Mouse (Mus musculus) kidney, postnatal 36 days (tissue): ENCODE data around the gene Atox1.

Experiments
- DNase-seq, 2 experiments: peaks; one replicate each; pipeline ENCODE4 v3.0.0; 2021 to 2022; ENCODE audit warnings: mixed read lengths in 2 of 2

Atox1 gene

GRCm38 (mm10) chr11:55412680-55413415 is 48.2 kb downstream of the Atox1 start:
- DNase-seq, result no peak

- DNase-seq, result peak in 1 of 2 experiments; percentile 54
Measured at GRCm38 (mm10) chr11:55412034-55412433, 49.0 kb downstream of the Atox1 start.

DNA sequence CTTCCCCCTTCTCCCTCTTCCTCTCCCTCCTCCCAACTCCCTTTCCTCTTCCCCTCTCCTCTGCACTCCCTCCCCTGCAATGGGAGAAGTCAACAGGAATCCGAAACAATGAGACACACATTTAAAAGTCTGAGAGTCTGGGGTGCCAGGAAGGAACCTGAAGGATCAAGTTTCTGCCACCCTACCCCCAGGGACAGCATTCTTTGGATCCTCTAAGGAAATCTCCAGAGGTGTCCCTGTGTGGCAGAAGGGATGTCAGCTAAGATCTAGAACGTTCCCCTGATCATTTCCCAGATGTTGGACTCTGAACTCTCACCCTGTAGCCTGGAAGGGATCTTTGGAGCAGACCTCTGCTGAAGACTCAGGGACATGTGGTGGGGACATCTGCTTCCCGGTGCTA is 50.5 kb downstream of the Atox1 start:
- peak in 1 of 2 experiments; percentile 33 for DNase-seq

DNA sequence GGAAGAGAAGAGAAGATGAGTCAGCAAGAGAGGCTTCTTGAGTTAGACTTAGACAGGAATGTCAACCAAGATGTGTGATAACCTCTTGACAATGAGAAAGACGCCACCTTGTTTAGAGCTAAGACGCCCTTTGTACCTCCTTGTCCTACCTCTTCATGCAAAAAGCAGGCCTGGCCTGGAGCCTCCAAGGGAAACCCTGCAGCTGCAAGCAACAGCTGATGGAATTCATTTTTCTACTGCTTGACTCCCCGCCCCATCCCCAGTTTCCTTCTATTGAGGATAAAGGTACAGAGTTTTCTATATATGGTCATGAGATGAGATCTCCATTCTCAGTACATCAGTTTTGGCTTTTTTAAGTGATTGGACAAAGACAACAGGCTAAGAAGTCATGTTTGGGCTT is 51.0 kb downstream of the Atox1 start:
- DNase-seq, result no peak

DNA sequence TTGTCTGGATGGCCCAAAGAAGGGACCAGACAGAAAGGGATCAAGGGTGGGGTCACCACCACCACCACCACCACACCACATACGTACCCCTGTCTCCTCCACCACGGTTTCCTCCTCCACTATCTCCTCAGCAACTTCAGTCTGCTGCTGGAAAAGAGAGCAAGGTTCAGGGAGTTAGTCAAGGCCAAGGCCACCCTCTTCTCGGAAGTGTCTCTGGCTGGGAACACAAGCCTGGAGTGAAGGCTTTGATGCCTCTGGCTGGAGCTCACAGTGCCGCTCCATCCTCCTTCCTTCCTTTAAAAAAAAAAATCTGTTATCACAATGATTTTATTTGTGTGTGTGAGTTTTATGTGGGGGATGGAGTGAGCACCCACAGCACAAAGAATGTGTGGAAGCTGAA is 53.9 kb downstream of the Atox1 start:
- no peak for DNase-seq

DNA sequence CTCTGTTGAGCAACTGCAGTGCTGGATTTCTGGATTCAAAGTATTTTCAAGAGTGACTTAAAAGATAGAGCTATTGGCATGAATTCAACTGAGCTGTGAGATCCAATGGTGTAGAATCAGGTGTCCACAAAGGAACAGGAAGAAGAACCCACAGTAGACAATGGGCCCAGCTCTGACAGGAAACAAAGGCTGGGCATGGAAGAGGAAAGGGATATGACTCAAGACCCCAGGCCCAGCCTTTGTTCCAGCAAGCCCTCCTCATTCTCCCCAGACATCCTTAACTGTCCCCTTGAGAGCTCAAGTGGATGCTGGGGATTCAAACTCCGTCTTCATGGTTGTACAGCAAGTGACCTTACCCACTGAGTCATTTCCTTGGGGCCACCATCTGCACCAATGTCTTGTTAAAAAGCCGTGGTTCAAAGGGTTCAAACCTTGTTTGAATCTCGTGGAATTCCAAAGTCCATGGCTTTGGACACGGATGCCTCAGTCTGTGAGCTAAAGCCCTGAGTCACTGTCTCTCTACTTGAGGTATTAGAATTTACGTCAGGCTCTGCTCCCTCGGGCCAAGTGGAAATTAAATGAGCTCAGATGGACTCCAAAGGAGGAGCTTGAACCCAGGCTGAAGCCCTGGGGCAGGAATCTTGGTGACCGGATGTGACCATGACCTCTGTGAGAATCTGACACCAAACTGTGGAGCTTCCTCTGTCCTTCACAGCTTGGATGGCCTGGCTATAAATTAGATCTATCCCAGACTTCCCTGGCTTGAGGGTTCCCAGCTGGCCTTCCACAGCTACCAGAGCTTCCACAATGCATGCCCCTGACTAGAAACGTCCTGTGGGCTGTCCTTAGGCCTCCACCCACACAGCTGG is 55.2 kb downstream of the Atox1 start:
- peak; percentile 72 to 85 for DNase-seq

DNA sequence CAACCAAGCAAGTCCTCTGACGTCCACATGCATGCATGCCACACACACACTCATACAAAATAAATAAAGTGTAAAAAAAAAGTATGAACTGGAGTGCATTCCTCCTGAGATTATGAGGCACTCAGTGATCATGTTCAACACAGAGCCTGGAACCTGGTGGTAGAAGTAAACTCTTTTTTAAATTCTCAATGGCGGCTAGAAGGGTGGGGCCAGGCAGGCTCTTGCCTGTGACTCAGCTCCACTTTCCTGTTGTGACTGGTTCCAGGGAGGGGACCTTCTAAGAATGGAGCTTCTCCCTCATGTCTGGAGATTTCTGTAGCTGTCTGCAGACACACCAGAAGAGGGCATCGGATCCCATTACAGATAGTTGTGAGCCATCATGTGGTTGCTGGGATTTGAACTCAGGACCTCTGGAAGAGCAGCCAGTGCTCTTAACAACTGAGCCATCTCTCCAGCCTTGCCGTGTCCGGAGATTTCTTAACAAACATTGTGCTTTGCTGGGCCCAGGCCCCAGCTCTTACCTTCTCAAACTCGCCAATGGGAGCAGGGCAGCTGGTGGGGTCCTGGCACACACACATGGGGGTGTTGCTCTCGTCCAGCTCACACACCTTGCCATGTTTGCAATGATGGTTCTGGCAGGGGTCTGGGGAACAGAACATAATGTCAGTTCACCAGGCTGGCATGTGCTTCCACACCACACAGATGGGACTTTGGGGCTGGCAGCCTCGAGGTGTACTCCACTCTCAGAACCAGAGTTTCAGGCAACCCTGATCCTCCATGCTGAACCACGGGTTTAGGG is 56.2 kb downstream of the Atox1 start:
- DNase-seq, result no peak

DNA sequence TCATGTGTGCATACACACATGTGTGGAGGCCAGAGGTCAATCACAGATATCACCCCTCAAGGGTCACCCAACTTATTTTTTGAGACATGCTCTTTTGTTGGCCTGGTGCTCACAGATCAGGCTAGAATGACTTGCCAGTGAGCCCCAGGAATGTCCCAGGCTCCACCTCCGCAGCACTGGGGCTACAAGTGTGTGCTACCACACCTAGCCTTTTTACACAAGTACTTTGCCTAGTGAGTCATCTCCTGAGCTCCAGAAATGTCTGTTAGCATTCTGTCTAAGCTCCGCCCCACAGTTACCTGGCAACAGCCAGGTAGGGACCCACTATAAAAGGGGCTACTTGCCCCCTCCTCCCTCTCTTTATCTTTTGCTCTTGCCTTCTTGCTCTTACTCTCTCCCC is 60.2 kb downstream of the Atox1 start:
- DNase-seq, result no peak

- DNase-seq, result no peak
Measured at GRCm38 (mm10) chr11:55398371-55398770, 62.7 kb downstream of the Atox1 start.

DNA sequence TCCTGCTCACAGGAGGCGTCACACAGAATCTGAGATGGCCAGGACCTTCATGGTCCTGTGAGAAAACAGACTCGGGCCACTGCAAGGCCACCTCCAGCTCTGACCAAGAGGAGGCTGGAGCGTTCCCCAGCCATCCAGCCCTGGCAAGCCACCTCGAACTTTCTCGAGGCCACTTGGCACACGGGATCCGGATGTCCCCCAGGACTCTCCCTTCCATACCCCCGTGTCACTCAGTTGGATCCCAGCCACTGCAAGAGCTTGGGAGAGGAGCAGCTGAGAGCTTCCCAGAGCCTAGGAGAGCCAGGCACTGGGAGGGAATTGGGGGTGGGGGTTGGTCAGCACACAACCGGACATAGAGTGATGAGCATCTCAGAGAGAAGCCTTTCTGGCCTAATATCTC is 63.6 kb downstream of the Atox1 start:
- DNase-seq, result peak; percentile 54 to 68

DNA sequence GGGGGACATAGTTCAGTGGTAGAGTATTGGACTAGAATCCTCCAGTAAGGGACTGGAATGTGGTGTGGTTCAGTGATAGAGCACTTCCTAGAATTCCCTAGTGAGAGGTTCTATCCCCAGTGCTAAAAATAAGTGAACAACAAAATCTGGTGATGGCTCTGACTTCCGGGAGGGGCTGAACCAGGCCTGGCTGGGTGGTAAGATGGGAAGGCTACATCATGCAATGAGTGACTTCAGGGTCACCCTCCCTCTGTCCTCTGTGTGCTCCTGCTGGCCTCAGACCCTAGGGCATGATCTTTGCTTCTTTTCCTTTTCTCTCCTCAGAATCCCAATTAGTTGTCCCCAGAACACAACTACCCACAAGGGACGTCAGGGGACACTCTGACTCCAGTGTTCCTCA is 64.0 kb downstream of the Atox1 start:
- peak; percentile 33 to 35 for DNase-seq
